Mouse (Mus musculus) testis, adult 2 months (tissue): ENCODE results near the gene Cd3e. TPM values are rescaled to one million over a fixed set of nuclear protein-coding genes. Genes with fewer than 3 reads are reported as not detected.
"Not testable (repeated sequence)": the region's sequence is repeated elsewhere in the genome, so short reads cannot be mapped to it uniquely, and the experiment has no call there.

ENCODE experiments used
- H3K27ac ChIP-seq: fragments of 200-500 bp; 2 replicates; pipeline ENCODE4 v1.5.1; 2012; ENCODE audit warnings: low read depth, low read length; ENCODE audit not compliant: control insufficient read depth, insufficient read depth
- H3K27me3 ChIP-seq: fragments of 200-500 bp; 2 replicates; pipeline ENCODE4 v1.6.1; 2012; ENCODE audit warnings: mild to moderate bottlenecking, low read length, moderate library complexity; ENCODE audit not compliant: control insufficient read depth, insufficient read depth
- H3K36me3 ChIP-seq: fragments of 200-500 bp; 2 replicates; pipeline ENCODE4 v1.6.1; 2012; ENCODE audit warnings: mild to moderate bottlenecking, low read length; ENCODE audit not compliant: control insufficient read depth, insufficient read depth
- H3K4me1 ChIP-seq: fragments of 200-500 bp; 2 replicates; pipeline ENCODE4 v1.6.1; 2012; ENCODE audit warnings: low read length; ENCODE audit not compliant: control insufficient read depth, insufficient read depth
- H3K4me3 ChIP-seq: fragments of 200-500 bp; 2 replicates; pipeline ENCODE4 v1.5.1; 2012; ENCODE audit warnings: low read depth, mild to moderate bottlenecking, low read length, moderate library complexity, mixed read lengths; ENCODE audit not compliant: control insufficient read depth
- CTCF ChIP-seq: fragments of 200-500 bp; IDR thresholded peaks from 2 replicates; pipeline ENCODE4 v1.5.1; 2012; ENCODE audit warnings: low read depth, mild to moderate bottlenecking, inconsistent platforms, low read length, moderate library complexity; ENCODE audit not compliant: control insufficient read depth, insufficient read depth, insufficient replicate concordance
- POLR2A ChIP-seq: fragments of 200-500 bp; IDR thresholded peaks from 2 replicates; pipeline ENCODE4 v1.6.1; 2012; ENCODE audit warnings: low read depth, mild to moderate bottlenecking, inconsistent platforms, low read length, moderate library complexity; ENCODE audit not compliant: control insufficient read depth
- polyA plus RNA-seq: library from polyadenylated mRNA; depleted of rRNA; stranded (reverse); fragments of >200 nt; gene quantifications from 2 replicates; pipeline ENCODE4 v1.2.3, GENCODE M21; 2012; rRNA removed

The Cd3e gene
- polyA plus RNA-seq, 1 experiment: 0.43 TPM

DNA sequence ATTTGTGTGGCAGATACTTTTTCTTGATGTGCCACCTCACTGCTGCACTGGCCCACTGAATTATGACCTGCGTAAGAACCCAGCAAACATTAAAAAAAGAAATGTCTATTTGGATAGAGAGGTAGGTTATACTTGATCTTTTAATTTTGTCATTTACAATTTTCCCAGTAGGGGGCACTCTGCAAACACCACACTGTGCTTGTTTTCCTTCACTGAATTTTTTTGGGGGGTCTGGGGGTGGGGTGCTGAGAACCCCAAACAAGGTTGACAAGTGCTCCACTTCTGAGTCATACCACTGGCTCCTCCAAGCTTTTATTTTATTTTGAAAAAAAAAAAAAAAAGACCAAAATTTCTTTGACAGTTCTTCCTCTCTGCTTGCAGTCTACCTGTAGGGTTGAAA is 40.0 kb downstream of the Cd3e start:
- no peaks in the 10 kb centered on the region; the same call in 1 of the 2 replicates for H3K4me1 ChIP-seq
- H3K36me3 ChIP-seq: no peaks in the 10 kb centered on the region
- no peak overlapping the region for H3K27ac ChIP-seq
- H3K27me3 ChIP-seq: no peaks in the 10 kb centered on the region
- H3K4me3 ChIP-seq: no peak overlapping the region
- TF ChIP-seq CTCF (no peak), POLR2A (no peak)

DNA sequence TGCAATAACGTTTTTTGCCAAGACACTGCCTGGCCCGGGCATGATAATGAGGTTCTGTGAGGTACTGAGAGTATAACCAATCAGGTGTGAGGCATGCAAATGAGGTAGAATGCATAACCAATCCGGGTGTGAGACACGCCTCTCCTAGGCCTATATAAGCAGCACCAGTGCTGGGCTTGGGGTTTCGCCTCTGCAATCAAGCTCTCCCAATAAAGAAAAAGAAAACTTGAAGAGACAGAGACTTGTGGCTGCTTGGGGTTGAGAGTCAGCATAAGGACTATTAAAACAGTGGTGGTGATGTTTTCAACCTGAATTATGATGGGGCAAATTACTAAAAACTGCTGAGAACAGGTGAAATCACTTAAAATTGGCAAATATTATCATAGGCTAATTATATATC is 41.7 kb downstream of the Cd3e start:
- H3K4me3 ChIP-seq, H3K27ac ChIP-seq, H3K36me3 ChIP-seq, H3K4me1 ChIP-seq, H3K27me3 ChIP-seq: not testable (repeated sequence)

DNA sequence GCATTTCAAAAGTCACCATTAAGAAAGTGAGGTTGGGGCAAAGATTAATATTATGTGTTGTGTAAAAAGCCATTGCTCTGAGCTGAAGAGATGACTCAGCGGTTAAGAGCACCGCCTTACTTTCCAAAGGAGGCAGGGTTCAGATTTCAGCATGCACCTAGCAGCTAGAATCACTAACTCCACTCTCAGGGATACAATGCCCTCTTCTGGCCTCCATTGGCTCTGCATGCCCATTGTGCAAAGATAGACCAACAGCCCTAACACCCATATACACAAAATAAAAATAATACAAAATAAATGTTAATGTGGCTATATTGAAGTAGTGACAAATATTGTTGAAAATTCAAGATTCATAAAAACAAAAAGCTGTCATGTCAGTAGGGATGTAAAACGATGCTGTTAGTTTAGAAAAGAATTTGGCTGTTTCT is 42.6 kb downstream of the Cd3e start:
- no peaks in the 10 kb centered on the region for H3K27me3 ChIP-seq
- H3K4me1 ChIP-seq: no peaks in the 10 kb centered on the region; the same call in 1 of the 2 replicates
- no peak for TF ChIP-seq POLR2A
- TF ChIP-seq CTCF: peak; percentile 19; the same call in 1 of the 2 replicates
- no peak overlapping the region for H3K4me3 ChIP-seq
- H3K36me3 ChIP-seq: no peaks in the 10 kb centered on the region
- no peak overlapping the region for H3K27ac ChIP-seq

DNA sequence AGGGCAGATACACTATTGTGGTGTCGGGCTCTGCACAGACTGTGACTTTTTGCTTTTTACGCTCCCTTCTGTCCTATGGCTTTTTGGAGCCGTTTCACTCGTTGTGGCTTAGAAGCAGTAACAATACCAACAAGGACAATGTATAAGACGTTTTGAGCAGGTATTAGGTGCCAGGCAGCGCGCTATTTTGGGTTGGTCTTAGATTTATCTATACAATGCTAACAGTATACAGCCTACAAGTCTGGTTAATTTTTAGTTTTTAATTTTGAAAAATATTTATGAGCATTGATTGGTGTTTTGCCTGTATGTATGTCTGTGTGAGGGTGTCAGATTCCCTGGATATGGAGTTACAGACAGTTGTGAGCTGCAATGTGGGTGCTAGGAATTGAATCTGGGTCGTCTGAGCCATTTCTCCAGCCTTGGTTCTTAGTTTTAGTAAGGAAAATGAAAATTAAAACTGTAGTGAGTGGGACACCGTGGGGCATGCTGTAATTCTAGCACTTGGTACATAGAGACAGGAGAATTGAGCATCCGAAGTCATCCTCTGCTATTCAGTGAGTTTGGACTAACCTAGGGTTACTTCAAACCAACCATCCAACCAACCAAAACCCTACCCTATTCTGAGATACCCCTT is 43.5 kb downstream of the Cd3e start:
- Histone ChIP-seq H3K4me1 (no peaks in the 10 kb centered on the region; the same call in 1 of the 2 replicates), H3K27ac (peak overlapping the region; percentile 67), H3K36me3 (no peaks in the 10 kb centered on the region), H3K27me3 (no peaks in the 10 kb centered on the region), H3K4me3 (peak overlapping the region; percentile 97)
- no peak for TF ChIP-seq CTCF
- TF ChIP-seq POLR2A: no peak

DNA sequence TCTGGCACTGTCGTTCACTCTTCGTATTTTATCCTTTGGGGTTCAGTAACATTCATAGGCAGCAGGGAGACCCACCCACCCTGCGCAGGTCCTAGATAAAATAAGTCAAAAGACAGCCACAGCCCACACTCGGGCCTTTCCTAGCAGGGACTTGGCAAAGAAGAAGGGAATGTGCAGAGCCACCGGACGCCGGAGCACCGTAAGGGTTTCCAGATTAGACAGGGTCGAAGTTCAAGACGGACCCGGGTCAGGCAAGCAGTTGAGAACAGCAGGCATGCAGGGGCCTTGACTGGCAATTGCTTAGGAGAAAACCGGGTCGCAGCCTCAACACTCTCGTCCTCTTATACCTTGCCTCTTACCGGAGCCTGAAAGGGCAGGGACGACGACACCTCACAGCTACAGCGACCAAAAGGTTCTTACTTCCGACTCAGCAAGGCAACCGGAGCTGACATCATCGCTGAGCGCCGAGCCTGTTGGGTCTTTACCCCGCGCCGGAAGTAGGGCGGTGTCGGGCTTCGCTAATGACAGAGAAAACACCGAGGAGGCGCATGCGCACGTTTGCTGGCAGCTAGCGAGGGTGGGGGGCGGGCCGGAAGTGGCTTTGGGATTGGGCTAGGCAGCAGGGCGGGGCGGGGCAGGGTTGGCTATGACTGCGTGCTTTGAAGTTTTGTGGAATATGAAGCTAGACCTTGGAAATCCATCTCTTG is 44.1 kb downstream of the Cd3e start, which contains the start of gene Ube4a:
Ube4a (minus strand) TSS at position 475 of the 707 bp plus-strand sequence.
- no peaks in the 10 kb centered on the region for H3K36me3 ChIP-seq
- H3K4me1 ChIP-seq: no peaks in the 10 kb centered on the region; the same call in 1 of the 2 replicates
- H3K27ac ChIP-seq: peak within 1 kb of the TSS; percentile 67
- peak; percentile 94 for TF ChIP-seq POLR2A
- TF ChIP-seq CTCF: no peak
- H3K4me3 ChIP-seq: peak within 1 kb of the TSS; percentile 97
- H3K27me3 ChIP-seq: no peaks in the 10 kb centered on the region

DNA sequence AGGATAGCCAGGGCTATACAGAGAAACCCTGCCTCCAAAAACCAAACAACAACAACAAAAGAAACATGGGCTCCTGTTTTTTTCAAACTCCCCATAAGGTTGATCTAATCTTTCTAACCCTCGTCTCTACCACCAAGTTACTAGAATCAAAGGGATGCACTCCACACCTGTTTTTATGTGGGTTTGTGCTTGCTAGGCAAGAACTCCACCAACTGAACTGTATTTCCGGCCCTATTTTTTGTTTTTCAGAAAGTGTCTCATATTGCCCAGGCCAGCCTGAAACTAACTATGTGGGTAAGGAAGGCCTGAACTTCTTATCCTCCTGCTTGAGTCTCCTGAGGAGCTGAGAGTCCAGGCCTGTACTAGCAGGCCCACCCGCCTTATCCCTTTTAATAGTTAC is 55.0 kb downstream of the Cd3e start:
- no peak for TF ChIP-seq POLR2A
- TF ChIP-seq CTCF: no peak
- H3K4me3 ChIP-seq: no peak overlapping the region
- no peaks in the 10 kb centered on the region for H3K4me1 ChIP-seq
- H3K27me3 ChIP-seq: no peaks in the 10 kb centered on the region
- no peak overlapping the region for H3K27ac ChIP-seq
- peaks cover 7% of the 10 kb centered on the region for H3K36me3 ChIP-seq

Other genes starting within 250 kb of the Cd3e start
- 22.0 and 28.5 TPM in 2 replicates for gene Arcn1, start 241.8 kb downstream of the Cd3e start, polyA plus RNA-seq
- 199 and 203 TPM in 2 replicates for gene Ift46, start 241.7 kb downstream of the Cd3e start, polyA plus RNA-seq
- gene Tmem25, start 210.3 kb downstream of the Cd3e start, polyA plus RNA-seq: 3.0 and 3.1 TPM in 2 replicates
- 0.32 and 0.99 TPM in 2 replicates for gene Ttc36, start 206.6 kb downstream of the Cd3e start, polyA plus RNA-seq
- 3.4 and 4.9 TPM in 2 replicates for gene Kmt2a, start 128.3 kb downstream of the Cd3e start, polyA plus RNA-seq
- 134 and 141 TPM in 2 replicates for gene Atp5l, start 88.9 kb downstream of the Cd3e start, polyA plus RNA-seq
- 11.5 and 16.6 TPM in 2 replicates for gene Ube4a, start 44.0 kb downstream of the Cd3e start, polyA plus RNA-seq
- not detected in 2 replicates for gene Cd3g, start 29.2 kb downstream of the Cd3e start, polyA plus RNA-seq
- 49.4 and 55.3 TPM in 2 replicates for gene Cd3d, start 27.8 kb downstream of the Cd3e start, polyA plus RNA-seq
- gene Mpzl2, start 30.2 kb upstream of the Cd3e start, polyA plus RNA-seq: 0.65 and 1.7 TPM in 2 replicates
- gene Mpzl3, start 45.6 kb upstream of the Cd3e start, polyA plus RNA-seq: 0.58 and 0.67 TPM in 2 replicates
- not detected in 2 replicates for gene Jaml, start 69.6 kb upstream of the Cd3e start, polyA plus RNA-seq
- gene Scn2b, start 108.2 kb upstream of the Cd3e start, polyA plus RNA-seq: 0.31 and 0.48 TPM in 2 replicates
- gene Scn4b, start 128.8 kb upstream of the Cd3e start, polyA plus RNA-seq: 0.02 and 0.04 TPM in 2 replicates
- gene BC049352, start 172.4 kb upstream of the Cd3e start, polyA plus RNA-seq: 0.38 and 0.69 TPM in 2 replicates
- 0.06 and 0.22 TPM in 2 replicates for gene Tmprss4, start 194.5 kb upstream of the Cd3e start, polyA plus RNA-seq